In genomic region chr6:144281661-144282060, GRCm38 (mm10) we compare ENCODE assay signal across 15 mouse cellular contexts.
"Had no signal": no experiment of that assay in that cellular context is flagged by ENCODE, and none has a peak within 500 bp of the region (broad histone marks: within the 10 kb centered on the region; RNA-seq: fewer than 3 reads in every experiment).

No protein-coding gene starts in this region.

- H3K4me2 ChIP-seq: limb, embryonic 12.5 days; liver, embryonic 13.5 days; lung, embryonic 15.5 days; midbrain, embryonic 11.5 days; stomach, embryonic 15.5 days had no signal

- ATAC-seq: liver, postnatal 0 days; midbrain, embryonic 16.5 days had no signal

- H3K27me3 ChIP-seq: limb, embryonic 12.5 days; liver, embryonic 13.5 days; lung, embryonic 15.5 days; megakaryocyte, embryonic 14.5 days; stomach, embryonic 15.5 days had no signal

- H3K27ac ChIP-seq: limb, embryonic 12.5 days; liver, embryonic 13.5 days; lung, embryonic 15.5 days; macrophage; stomach, embryonic 15.5 days had no signal

- H3K36me3 ChIP-seq: limb, embryonic 12.5 days; liver, embryonic 13.5 days; lung, embryonic 15.5 days; stomach, embryonic 15.5 days had no signal

- H3K9ac ChIP-seq: limb, embryonic 12.5 days; liver, embryonic 13.5 days; liver, postnatal 0 days; lung, embryonic 15.5 days; stomach, embryonic 15.5 days had no signal

- DNase-seq: kidney, adult 9 months; kidney, postnatal 10 days; kidney, postnatal 4 days; liver; liver, embryonic 13.5 days; liver, postnatal 0 days; lung, postnatal 14 days; right cerebral cortex, postnatal 14 days had no signal

- H3K4me3 ChIP-seq: limb, embryonic 12.5 days; liver, embryonic 13.5 days; lung, embryonic 15.5 days; megakaryocyte, embryonic 14.5 days; stomach, embryonic 15.5 days had no signal

- H3K4me1 ChIP-seq: liver, embryonic 13.5 days; megakaryocyte, embryonic 14.5 days; stomach, embryonic 15.5 days had no signal

- H3K9me3 ChIP-seq: limb, embryonic 12.5 days; lung, embryonic 15.5 days; stomach, embryonic 15.5 days had no signal
